Mouse (Mus musculus): ENCODE results near the gene Kif26a.

The Kif26a gene

GRCm38 (mm10) chr12:112145875-112146651 lies at the start of gene Kif26a:
Gene Kif26a (plus strand): TSS chr12:112146208.
- DNase-seq: peak; percentile 14

- DNase-seq: no peak
Measured at GRCm38 (mm10) chr12:112096733-112097117, 49.3 kb upstream of the Kif26a start.

GRCm38 (mm10) chr12:112100106-112100505 lies 45.9 kb upstream of the Kif26a start:
- no peak for DNase-seq

GRCm38 (mm10) chr12:112101045-112101444 lies 45.0 kb upstream of the Kif26a start:
- DNase-seq: no peak

- no peak for DNase-seq
Measured at GRCm38 (mm10) chr12:112103179-112103578, 42.8 kb upstream of the Kif26a start.

- no peak for DNase-seq
Measured at GRCm38 (mm10) chr12:112104890-112105289, 41.1 kb upstream of the Kif26a start.

GRCm38 (mm10) chr12:112106541-112106971 lies 39.5 kb upstream of the Kif26a start, which contains the start of gene Aspg:
Gene Aspg (plus strand): TSS chr12:112106679.
- no peak for DNase-seq

- DNase-seq: no peak
Measured at GRCm38 (mm10) chr12:112107685-112108084, 38.3 kb upstream of the Kif26a start.

- DNase-seq: no peak
Measured at GRCm38 (mm10) chr12:112108696-112109445, 37.1 kb upstream of the Kif26a start.

GRCm38 (mm10) chr12:112109701-112110100 lies 36.3 kb upstream of the Kif26a start:
- DNase-seq: no peak

GRCm38 (mm10) chr12:112111323-112111722 lies 34.7 kb upstream of the Kif26a start:
- DNase-seq: no peak

GRCm38 (mm10) chr12:112112235-112112634 lies 33.8 kb upstream of the Kif26a start:
- no peak for DNase-seq

GRCm38 (mm10) chr12:112112686-112113396 lies 33.2 kb upstream of the Kif26a start:
- no peak for DNase-seq

- peak; percentile 68 for DNase-seq
Measured at GRCm38 (mm10) chr12:112113710-112114109, 32.3 kb upstream of the Kif26a start.

GRCm38 (mm10) chr12:112117006-112117405 lies 29.0 kb upstream of the Kif26a start:
- DNase-seq: no peak

- no peak for DNase-seq
Measured at GRCm38 (mm10) chr12:112117649-112118048, 28.4 kb upstream of the Kif26a start.

- no peak for DNase-seq
Measured at GRCm38 (mm10) chr12:112121188-112121587, 24.8 kb upstream of the Kif26a start.

GRCm38 (mm10) chr12:112125903-112126302 lies 20.1 kb upstream of the Kif26a start:
- DNase-seq: no peak

GRCm38 (mm10) chr12:112126931-112127635 lies 18.9 kb upstream of the Kif26a start:
- DNase-seq: no peak

- no peak for DNase-seq
Measured at GRCm38 (mm10) chr12:112128526-112128925, 17.5 kb upstream of the Kif26a start.

GRCm38 (mm10) chr12:112129300-112129856 lies 16.6 kb upstream of the Kif26a start:
- no peak for DNase-seq

GRCm38 (mm10) chr12:112130161-112130860 lies 15.7 kb upstream of the Kif26a start:
- no peak for DNase-seq

All from cerebellum, adult 9-11 months (tissue).